Mouse (Mus musculus) forebrain, embryonic 16.5 days (tissue): Measurements from ENCODE around the gene Cep89. TPM values are rescaled to one million over a fixed set of nuclear protein-coding genes. Genes with fewer than 3 reads are reported as not detected.

Experiments used
- ATAC-seq: fragments of 200-750 bp; cut with Nextera tagmentation; 2 replicates; pipeline ENCODE4 v1.8.0; 2017; ENCODE audit warnings: mild to moderate bottlenecking, moderate library complexity
- H3K27ac ChIP-seq: fragments of 300-500 bp; sonication (generic); 2 replicates; pipeline ENCODE4 v1.5.1; 2014; ENCODE audit warnings: low read length, control low read depth
- H3K27me3 ChIP-seq: fragments of 300-500 bp; sonication (generic); replicated peaks from 2 replicates; pipeline ENCODE4 v1.6.1; 2014; ENCODE audit warnings: low read length; ENCODE audit not compliant: control insufficient read depth, insufficient read depth
- H3K36me3 ChIP-seq: fragments of 300-500 bp; sonication (generic); 2 replicates; pipeline ENCODE4 v1.6.1; 2014; ENCODE audit not compliant: control insufficient read depth, insufficient read depth
- H3K4me1 ChIP-seq: fragments of 300-500 bp; sonication (generic); replicated peaks from 2 replicates; pipeline ENCODE4 v1.6.1; 2014; ENCODE audit warnings: low read length; ENCODE audit not compliant: control insufficient read depth, insufficient read depth
- H3K4me2 ChIP-seq: fragments of 300-500 bp; sonication (generic); 2 replicates; pipeline ENCODE4 v1.6.1; 2014; ENCODE audit warnings: mild to moderate bottlenecking, low read length, control low read depth
- H3K4me3 ChIP-seq: fragments of 300-500 bp; sonication (generic); replicated peaks from 2 replicates; pipeline ENCODE4 v1.5.1; 2014; ENCODE audit warnings: mild to moderate bottlenecking, low read length, control low read depth
- H3K9ac ChIP-seq: fragments of 300-500 bp; sonication (generic); replicated peaks from 2 replicates; pipeline ENCODE4 v1.6.1; 2014; ENCODE audit warnings: low read depth, low read length, control low read depth
- H3K9me3 ChIP-seq: fragments of 300-500 bp; sonication (generic); 2 replicates; pipeline ENCODE4 v1.6.1; 2016; ENCODE audit warnings: low read length; ENCODE audit not compliant: control insufficient read depth
- WGBS: fragments of 180-500 bp; shearing (Covaris S2); extraction: QIAGEN DNeasy Blood & Tissue Kit; methylation state at CpG from one replicate; pipeline ENCODE4 v1.1.7; 2014; 5-methylcytosine and 5-hydroxymethylcytosine counted together
- polyA plus RNA-seq: library from polyadenylated mRNA; unstranded; fragments of >200 nt; fragmentation: Nextera tagmentation; extraction: Ambion mirVana; gene quantifications from 2 replicates; pipeline ENCODE4 v1.2.1, GENCODE M21; 2015

The Cep89 gene
- polyA plus RNA-seq, 1 experiment from 2014 or later, result 45.7 TPM

GRCm38 (mm10) chr7:35362868-35363267, 34.0 kb upstream of the Cep89 start:
- Histone ChIP-seq H3K4me2 (no peak overlapping the region), H3K27me3 (no peaks in the 10 kb centered on the region), H3K4me1 (no peaks in the 10 kb centered on the region), H3K4me3 (no peak overlapping the region), H3K9me3 (no peaks in the 10 kb centered on the region), H3K27ac (no peak overlapping the region), H3K36me3 (no peaks in the 10 kb centered on the region), H3K9ac (no peak overlapping the region)
- ATAC-seq, result no peak
- WGBS, result 80% methylated on average over 5 of the region's 5 CpGs

DNA sequence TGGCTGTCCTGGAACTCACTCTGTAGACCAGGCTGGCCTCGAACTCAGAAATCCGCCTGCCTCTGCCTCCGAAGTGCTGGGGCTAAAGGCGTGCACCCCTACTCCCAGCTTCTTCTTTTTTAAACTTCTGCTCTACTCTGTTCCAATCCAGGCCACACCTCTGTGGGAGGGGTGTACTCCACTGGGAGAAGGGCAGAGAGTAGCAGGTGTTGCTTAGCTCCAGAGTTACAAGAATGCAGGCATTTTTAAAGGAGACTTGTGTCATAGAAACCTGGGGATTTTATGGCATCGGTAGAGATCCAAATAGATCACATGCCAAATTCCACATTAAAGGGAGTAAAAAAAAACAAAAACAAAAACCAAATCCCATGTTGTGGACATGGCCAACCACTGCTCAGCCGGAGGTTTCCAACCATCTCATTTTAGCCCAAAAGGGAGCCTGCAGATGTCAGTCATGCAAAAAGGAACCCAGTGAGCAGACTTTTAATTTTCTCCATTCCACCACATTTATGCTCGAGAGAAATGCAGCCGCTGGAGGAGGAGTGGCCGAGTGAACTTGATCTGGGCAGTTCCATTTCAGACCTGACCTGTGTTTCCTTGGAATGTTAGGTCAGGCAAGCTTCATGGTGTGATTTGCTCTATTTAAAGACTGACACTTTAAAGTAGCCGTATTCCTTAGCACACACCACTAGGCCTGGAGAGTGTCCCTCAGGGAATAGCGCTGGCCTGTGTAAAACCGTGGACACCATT, 31.5 kb upstream of the Cep89 start:
- WGBS, result 83% methylated on average over 12 of the region's 12 CpGs
- H3K27me3 ChIP-seq, result no peaks in the 10 kb centered on the region
- ATAC-seq, result no peak

GRCm38 (mm10) chr7:35371096-35371495, 25.7 kb upstream of the Cep89 start:
- Histone ChIP-seq H3K27me3 (no peaks in the 10 kb centered on the region), H3K9ac (no peak overlapping the region), H3K4me3 (no peak overlapping the region), H3K9me3 (peaks cover 2% of the 10 kb centered on the region; the same call in 1 of the 2 replicates), H3K27ac (no peak overlapping the region), H3K4me2 (no peak overlapping the region), H3K4me1 (no peaks in the 10 kb centered on the region), H3K36me3 (no peaks in the 10 kb centered on the region)
- no peak for ATAC-seq
- 11% methylated on average over 14 of the region's 14 CpGs for WGBS

More for the DNA sequence above, 31.5 kb upstream of the Cep89 start:
- Histone ChIP-seq H3K9me3 (peaks cover 2% of the 10 kb centered on the region; the same call in 1 of the 2 replicates), H3K9ac (no peak overlapping the region), H3K36me3 (no peaks in the 10 kb centered on the region), H3K27ac (no peak overlapping the region), H3K4me1 (no peaks in the 10 kb centered on the region), H3K4me3 (no peak overlapping the region), H3K4me2 (no peak overlapping the region)

GRCm38 (mm10) chr7:35372483-35373017, 24.3 kb upstream of the Cep89 start:
- WGBS, result 94% methylated on average over 14 of the region's 14 CpGs
- no peak overlapping the region for H3K9ac ChIP-seq
- no peak overlapping the region for H3K4me3 ChIP-seq
- H3K4me1 ChIP-seq, result 0 out of 2 replicates have a peak, but pooled peaks cover 2% of the 10 kb centered on the region
- H3K27ac ChIP-seq, result no peak overlapping the region
- no peaks in the 10 kb centered on the region for H3K27me3 ChIP-seq
- H3K4me2 ChIP-seq, result no peak overlapping the region
- peaks cover 2% of the 10 kb centered on the region; the same call in 1 of the 2 replicates for H3K9me3 ChIP-seq
- no peaks in the 10 kb centered on the region for H3K36me3 ChIP-seq
- no peak for ATAC-seq

DNA sequence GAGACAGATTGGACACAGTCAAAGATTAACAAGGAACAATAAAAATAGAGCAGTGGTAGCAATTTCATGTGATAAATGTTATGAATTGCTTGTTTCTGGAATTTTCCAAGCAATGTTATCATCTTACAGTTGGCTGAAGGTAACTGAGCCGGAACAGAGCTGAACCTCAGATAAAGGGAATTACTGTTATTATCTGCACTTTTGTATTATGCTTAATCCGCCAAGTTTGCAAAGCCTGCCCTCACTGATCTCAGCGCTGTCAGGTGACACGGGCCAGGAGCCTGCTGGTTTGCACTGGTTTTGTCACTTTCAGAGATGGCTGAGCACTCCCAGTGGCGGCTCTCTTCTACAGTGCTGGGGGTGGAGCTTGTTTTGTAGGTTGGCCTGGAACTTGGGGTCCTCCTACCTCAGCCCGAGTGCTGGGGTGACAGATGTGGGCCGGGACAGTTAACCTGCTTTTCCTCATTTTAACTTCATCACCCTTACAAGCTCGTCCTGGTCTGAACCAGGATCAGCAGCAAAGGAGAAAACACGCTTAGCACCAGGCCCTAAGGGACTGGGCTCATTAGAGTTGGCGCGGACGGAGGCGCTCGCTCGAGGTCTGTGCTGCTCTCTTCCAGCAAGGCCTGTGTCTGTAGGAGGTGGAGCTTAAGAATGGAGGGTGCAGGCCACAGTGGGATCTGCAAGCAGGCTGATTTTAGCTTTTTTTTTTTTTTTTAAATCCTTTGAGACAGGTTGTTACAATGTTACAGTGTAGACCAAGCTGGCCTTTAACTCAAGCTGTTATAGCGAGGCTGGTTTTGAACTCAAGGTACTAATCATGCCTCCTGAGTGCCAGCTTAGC, 23.5 kb upstream of the Cep89 start:
- ATAC-seq, result no peak
- Histone ChIP-seq H3K27ac (no peak overlapping the region), H3K9ac (no peak overlapping the region), H3K4me1 (0 out of 2 replicates have a peak, but pooled peaks cover 2% of the 10 kb centered on the region), H3K9me3 (peaks cover 2% of the 10 kb centered on the region; the same call in 1 of the 2 replicates), H3K4me2 (no peak overlapping the region), H3K36me3 (no peaks in the 10 kb centered on the region), H3K27me3 (no peaks in the 10 kb centered on the region), H3K4me3 (no peak overlapping the region)
- WGBS, result 65% methylated on average over 16 of the region's 16 CpGs

- Histone ChIP-seq H3K36me3 (no peaks in the 10 kb centered on the region), H3K9ac (no peak overlapping the region), H3K4me2 (no peak overlapping the region), H3K4me3 (no peak overlapping the region), H3K4me1 (0 out of 2 replicates have a peak, but pooled peaks cover 2% of the 10 kb centered on the region), H3K27ac (no peak overlapping the region), H3K9me3 (no peaks in the 10 kb centered on the region; the same call in 1 of the 2 replicates), H3K27me3 (no peaks in the 10 kb centered on the region)
- ATAC-seq, result no peak
- 89% methylated on average over 7 of the region's 7 CpGs for WGBS
Measured at GRCm38 (mm10) chr7:35374265-35374664, 22.6 kb upstream of the Cep89 start.

GRCm38 (mm10) chr7:35376623-35377022, 20.2 kb upstream of the Cep89 start:
- Histone ChIP-seq H3K36me3 (no peaks in the 10 kb centered on the region), H3K9ac (no peak overlapping the region)
- ATAC-seq, result no peak

DNA sequence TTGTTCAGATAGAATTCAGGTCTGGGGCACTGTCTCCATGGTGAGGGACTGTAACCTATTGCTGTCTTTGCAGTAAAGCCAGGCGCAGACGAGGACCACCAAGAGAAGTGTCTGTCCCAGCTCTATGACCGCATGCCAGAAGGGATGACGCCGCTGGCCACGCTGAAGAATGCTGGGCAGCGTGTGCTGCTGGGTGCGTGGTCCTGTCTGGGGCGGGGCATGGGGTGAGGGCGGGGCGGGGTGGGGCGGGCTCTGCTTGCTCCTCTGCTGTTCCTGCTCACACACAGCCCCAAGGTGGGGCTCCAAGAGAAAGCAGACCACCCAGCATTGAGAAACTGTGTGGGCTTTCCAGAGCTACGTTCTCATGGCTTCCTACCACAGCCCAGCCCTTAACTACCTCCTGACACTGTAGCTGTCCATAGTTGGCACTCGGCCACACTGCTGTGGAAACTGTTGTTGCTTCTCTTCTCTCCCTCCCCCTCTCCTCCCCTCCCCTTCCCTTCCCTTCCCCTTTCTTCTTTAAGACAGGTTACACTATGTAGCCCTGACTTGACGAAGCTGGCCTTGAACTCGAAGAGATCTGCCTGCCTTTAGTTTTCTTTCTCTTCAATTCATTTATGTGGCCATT, 17.2 kb upstream of the Cep89 start:
- H3K36me3 ChIP-seq, result no peaks in the 10 kb centered on the region
- no peak overlapping the region for H3K27ac ChIP-seq
- 0 out of 2 replicates have a peak, but pooled peaks cover 2% of the 10 kb centered on the region for H3K4me1 ChIP-seq
- no peak for ATAC-seq
- H3K9me3 ChIP-seq, result no peaks in the 10 kb centered on the region
- H3K4me3 ChIP-seq, result no peak overlapping the region
- no peaks in the 10 kb centered on the region for H3K27me3 ChIP-seq
- WGBS, result 47% methylated on average over 16 of the region's 16 CpGs
- H3K9ac ChIP-seq, result no peak overlapping the region
- no peak overlapping the region for H3K4me2 ChIP-seq

More at GRCm38 (mm10) chr7:35376623-35377022, 20.2 kb upstream of the Cep89 start:
- Histone ChIP-seq H3K27ac (no peak overlapping the region), H3K4me3 (no peak overlapping the region), H3K27me3 (no peaks in the 10 kb centered on the region), H3K9me3 (no peaks in the 10 kb centered on the region), H3K4me1 (0 out of 2 replicates have a peak, but pooled peaks cover 2% of the 10 kb centered on the region), H3K4me2 (no peak overlapping the region)
- WGBS, result 61% methylated on average over 9 of the region's 9 CpGs
